Mouse (Mus musculus) kidney, postnatal 4 days (tissue): ENCODE measurements at regions not wholly inside any gene's neighbourhood (a gene's known extent, or its start where the extent isn't known, plus 50 kb on each side); places are given as distances from the start of the nearest gene placed in this dataset.
"Not testable (repeated sequence)": the region's sequence is repeated elsewhere in the genome, so short reads cannot be mapped to it uniquely, and the experiment has no call there.

ENCODE experiments used
- DNase-seq, 2 experiments: peaks; one replicate each; pipeline ENCODE4 v3.0.0; 2021; ENCODE audit warnings: mixed read lengths in 2 of 2

DNA sequence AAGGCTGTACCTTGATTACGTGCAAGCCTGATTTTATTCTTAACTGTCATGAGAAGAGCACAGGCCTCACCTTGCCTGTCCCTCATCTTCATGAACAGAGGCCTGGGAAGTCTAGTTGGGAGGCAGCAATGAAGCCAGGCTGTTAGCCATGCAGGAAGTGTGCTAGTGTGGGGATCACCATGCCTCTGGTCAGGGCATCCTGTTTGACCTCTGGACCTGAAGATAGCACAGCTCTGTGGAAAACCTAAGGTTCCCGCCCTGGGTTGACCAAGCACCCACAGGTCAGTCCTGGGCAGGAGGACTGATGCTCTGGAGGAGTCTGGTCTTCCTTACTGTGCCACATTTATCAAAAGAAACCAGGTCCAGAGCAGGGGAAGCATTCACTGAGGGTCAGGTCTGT is 157.6 kb downstream of the Gm906 start:
- no peak for DNase-seq

DNA sequence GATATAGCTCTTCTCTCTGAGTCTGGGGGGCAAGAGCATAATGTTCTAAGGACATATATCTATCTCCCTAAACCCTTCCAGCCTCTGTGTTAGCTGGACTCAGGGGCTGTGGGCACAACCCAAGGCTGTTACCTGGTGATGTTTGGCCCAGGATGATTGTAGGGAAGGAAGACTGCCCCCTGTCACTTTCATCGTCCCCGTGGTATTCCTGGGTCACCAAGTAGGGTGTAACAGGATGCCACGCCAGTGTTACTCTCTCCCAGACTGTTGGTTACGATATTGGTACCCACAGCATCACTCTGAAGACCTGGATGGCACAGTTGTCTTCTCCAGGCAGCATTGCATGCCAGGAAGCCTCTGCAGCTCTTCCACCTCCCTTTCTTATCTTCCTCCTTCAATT is 185.3 kb downstream of the Gm906 start:
- DNase-seq = no peak

DNA sequence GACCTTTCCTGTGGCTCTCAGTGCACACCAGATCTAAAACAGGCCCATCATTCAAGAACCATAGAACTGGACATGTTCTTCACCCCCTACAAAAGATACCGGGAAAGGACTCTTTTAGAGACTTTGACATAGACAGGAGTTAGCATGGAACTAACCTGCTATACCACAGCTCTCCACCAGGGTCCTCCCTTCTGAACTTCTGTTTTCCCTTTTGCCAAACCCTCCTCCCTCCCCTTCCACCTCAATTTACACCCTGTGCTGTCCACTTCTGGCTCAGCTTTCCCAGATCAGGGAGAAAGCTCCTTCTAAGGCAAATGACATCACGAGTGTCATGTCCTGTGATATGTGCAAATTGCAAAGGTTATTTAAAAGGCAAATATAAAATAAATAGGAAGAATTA is 185.7 kb downstream of the Gm906 start:
- not testable (repeated sequence) for DNase-seq

DNA sequence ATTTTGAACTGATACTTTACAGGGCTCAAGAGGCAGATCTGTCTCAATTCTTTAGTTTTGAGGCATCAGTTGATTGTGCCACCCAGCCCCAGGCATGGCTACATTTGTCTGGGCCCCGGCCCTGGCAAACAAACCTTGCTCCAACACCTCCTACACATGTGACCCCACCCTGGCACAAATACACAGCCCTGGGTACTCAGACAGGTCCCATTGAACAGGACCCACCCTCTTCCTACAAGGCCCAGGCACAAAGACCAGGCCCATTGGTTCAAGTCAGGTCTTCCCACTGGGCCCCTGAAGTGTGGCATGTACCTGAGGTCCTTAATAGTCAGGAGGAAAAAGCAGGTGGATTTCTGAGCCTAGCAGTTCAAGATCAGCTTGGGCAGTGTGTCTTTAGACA is 190.4 kb downstream of the Gm906 start:
- not testable (repeated sequence) for DNase-seq

DNA sequence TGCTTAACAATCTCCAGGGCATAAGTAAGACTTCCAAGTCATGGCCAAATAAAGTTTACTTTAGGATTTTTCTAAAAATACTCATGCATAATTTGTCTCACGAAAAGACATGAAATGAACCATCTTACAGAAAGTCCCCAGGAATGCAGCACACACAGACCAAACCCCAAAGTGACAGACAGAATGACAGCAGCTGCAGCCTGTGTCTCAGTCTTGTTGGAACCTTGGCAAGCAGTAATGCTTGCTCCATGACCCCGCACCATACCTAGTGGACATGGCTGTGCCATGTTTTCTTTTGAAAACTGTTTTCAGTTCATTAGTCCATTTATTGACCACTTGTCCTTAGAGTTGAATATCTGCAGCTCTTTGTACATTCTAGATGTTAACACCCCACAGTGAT is 191.1 kb downstream of the Gm906 start:
- not testable (repeated sequence) for DNase-seq

DNA sequence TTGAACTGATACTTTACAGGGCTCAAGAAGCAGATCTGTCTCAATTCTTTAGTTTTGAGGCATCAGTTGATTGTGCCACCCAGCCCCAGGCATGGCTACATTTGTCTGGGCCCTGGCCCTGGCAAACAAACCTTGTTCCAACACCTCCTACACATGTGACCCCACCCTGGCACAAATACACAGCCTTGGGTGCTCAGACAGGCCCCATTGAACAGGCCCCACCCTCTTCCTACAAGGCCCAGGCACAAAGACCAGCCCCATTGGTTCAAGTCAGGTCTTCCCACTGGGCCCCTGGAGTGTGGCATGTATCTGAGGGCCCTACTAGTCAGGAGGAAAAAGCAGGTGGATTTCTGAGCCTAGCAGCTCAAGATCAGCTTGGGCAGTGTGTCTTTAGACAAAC is 198.4 kb downstream of the Gm906 start:
- not testable (repeated sequence) for DNase-seq

DNA sequence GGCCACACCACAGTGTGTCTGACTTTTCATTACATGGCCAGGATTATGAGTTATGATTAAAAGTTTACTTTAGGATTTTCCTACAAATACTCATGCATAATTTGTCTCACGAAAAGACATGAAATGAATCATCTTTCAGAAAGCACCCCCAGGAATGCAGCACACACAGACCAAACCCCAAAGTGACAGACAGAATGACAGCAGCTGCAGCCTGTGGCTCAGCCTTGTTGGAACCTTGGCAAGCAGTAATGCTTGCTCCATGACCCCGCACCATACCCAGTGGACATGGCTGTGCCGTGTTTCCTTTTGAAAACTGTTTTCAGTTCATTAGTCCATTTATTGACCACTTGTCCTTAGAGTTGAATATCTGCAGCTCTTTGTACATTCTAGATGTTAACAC is 199.0 kb downstream of the Gm906 start:
- DNase-seq = not testable (repeated sequence)

DNA sequence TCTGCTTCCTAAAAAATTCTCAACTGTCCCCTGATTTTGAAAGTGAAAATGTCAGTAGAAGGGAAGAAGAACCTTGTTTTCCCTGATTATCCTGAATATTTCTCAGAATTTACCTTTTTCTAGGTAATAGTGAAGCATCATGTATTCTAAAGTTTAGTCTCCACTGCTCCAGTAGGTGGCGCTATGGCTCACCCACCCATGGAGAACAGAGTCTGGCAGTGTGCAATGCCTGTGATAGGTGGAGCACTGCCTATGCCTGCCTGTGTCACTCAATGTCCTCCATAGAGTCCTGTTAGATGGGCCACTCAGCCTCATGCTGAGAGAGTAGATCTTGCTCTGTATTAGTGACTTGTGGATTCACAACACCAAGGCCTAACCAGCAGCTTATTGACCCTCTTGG is 218.4 kb downstream of the Gm906 start:
- DNase-seq = peak; percentile 14 to 33

DNA sequence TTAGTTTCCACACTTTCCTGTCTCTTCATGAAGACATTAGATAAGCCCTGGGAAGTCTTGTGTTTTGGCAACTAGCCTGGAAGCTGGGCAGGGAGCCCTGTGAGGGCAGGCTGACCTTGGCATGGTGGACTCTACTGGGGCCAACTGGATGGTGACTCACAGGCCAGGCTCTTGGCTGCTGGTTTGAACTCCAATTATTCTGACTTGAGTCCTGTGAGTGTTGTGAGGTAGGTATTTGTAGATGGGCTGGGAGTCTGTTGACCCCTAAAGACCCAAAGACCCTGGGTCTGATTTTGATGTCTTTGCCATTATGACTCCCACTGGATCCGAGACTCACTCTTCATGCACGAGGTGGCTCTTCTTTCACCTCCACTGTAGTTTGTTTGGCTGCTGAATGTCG is 208.9 kb upstream of the Gm30302 start:
- not testable (repeated sequence) for DNase-seq

DNA sequence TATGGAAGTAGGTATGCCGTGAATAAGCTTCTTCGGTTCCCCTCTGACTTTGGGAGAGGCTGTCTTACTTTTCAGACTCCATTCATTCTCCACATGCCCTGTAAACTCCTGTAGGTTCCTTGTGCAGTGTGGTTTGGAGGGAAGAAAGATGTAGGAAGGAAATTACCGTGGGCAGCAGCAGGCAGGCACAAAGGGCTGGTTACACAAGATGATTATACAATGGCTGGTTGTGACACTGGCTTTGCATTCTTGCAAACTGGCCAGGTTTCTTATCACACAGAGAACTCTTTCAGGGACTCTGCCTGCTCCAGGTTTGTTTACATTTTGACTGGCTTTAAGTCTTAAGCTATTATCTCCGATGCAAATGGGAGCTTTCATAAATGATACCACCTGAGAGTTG is 167.3 kb upstream of the Gm30302 start:
- DNase-seq = not testable (repeated sequence)

DNA sequence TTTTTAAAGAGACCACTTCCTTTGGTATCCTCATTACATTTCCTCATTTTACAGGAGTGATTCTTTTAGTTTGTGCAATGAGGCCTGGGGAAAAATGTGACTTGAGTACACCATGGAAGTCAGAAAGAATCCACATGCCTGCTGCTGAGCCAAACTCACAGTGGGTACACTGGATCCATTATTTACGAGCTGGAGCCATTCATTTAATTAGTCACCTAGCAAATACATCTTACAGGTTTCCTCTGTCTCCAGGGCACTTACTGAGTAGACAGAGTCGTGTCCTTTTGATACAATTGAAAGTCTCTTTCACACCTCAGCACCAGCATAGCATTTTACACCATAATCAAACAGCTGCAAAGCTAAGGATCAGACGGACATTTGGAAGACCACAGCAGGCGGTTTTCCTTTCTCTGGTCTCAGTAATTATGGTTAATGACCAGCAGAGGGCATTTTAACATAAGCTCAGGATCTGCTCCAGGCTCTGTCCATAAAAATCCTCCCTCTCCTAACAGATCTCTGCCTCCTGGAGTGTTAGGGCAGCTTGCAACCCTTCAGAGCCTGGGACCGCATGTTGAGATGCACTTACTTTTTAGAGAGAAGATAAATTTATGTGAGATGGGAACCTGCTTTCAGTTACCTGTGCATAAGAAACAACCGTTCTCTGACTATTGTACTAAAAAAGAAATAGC is 159.3 kb upstream of the Gm30302 start:
- peak in 1 of 2 experiments; percentile 5 for DNase-seq

DNA sequence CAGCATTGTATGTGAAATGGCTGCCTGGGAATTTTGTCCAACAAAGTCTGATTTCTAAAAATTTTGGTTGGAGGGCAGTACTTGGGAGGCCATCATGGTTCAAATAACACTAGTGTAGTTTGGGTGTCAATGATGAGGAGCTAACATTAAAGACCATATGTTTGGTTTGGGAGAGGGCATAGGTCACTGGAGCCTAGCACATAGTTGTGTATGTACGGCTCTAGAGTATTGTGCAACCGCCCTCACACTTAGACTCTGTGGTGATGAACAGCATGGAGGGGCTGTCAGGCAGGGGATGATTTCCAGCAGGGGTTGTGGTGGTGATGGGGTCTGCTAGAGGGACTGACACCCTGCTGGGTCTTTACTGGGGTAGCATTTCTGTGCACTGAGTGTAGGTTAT is 117.0 kb upstream of the Gm30302 start:
- DNase-seq = no peak
